Mouse (Mus musculus): ENCODE data around the gene Snd1. TPM values are rescaled to one million over a fixed set of nuclear protein-coding genes. Genes with fewer than 3 reads are reported as not detected.

The Snd1 gene
- total RNA-seq, 1 experiment: 343 TPM

GRCm38 (mm10) chr6:28687776-28688175 is 212.8 kb downstream of the Snd1 start:
- Histone ChIP-seq H3K9ac (ENCODE audit: insufficient read depth, low read depth, low read length, poor library complexity, severe bottlenecking) (no peak overlapping the region), H3K4me3 (ENCODE audit: insufficient read depth in 1 of 2, low read depth in 1 of 2, low read length in 2 of 2, poor library complexity in 1 of 2, severe bottlenecking in 1 of 2) (no peak overlapping the region), H3K36me3 (ENCODE audit: control insufficient read depth, insufficient read depth, low read length, poor library complexity, severe bottlenecking) (no peaks in the 10 kb centered on the region), H3K4me1 (ENCODE audit: control insufficient read depth in 2 of 2, insufficient read depth in 2 of 2, low read length in 2 of 2, poor library complexity in 1 of 2) (no peaks in the 10 kb centered on the region), H3K9me3 (ENCODE audit: control insufficient read depth, insufficient read depth, low read depth, low read length) (no peaks in the 10 kb centered on the region), H3K27ac (ENCODE audit: insufficient read depth, low read depth, low read length, poor library complexity, severe bottlenecking) (no peak overlapping the region)
- TF ChIP-seq HCFC1 (IDR thresholded peaks at IDR 0.05; ENCODE audit: borderline replicate concordance, insufficient read depth, low read length) (no peak), ZNF384 (IDR thresholded peaks at IDR 0.05; ENCODE audit: low read depth, low read length) (no peak), ZC3H11A (IDR thresholded peaks at IDR 0.05; ENCODE audit: borderline replicate concordance, low read depth, low read length) (no peak), CHD2 (IDR thresholded peaks at IDR 0.05; ENCODE audit: low read depth, low read length) (no peak), MAFK (IDR thresholded peaks at IDR 0.05; ENCODE audit: insufficient read depth, low read depth, low read length) (no peak)
- in situ Hi-C loops (cut with MboI; ENCODE audit: low sequenced_read_pairs in 2 of 2, unreplicated experiment in 2 of 2): no loop called here
- no peak for DNase-seq (ENCODE audit: low read depth, low spot score)

- Histone ChIP-seq H3K4me1 (ENCODE audit: control insufficient read depth in 2 of 2, insufficient read depth in 2 of 2, low read length in 2 of 2, poor library complexity in 1 of 2) (0 out of 4 replicates have a peak, but pooled peaks cover 0 to 1% of the 10 kb centered on the region in 2 experiments), H3K36me3 (ENCODE audit: control insufficient read depth, insufficient read depth, low read length, poor library complexity, severe bottlenecking) (0 out of 2 replicates have a peak, but pooled peaks cover 1% of the 10 kb centered on the region), H3K9ac (ENCODE audit: insufficient read depth, low read depth, low read length, poor library complexity, severe bottlenecking) (no peak overlapping the region), H3K9me3 (ENCODE audit: control insufficient read depth, insufficient read depth, low read depth, low read length) (no peaks in the 10 kb centered on the region), H3K27ac (ENCODE audit: insufficient read depth, low read depth, low read length, poor library complexity, severe bottlenecking) (no peak overlapping the region), H3K4me3 (ENCODE audit: insufficient read depth in 1 of 2, low read depth in 1 of 2, low read length in 2 of 2, poor library complexity in 1 of 2, severe bottlenecking in 1 of 2) (no peak overlapping the region)
- TF ChIP-seq ZC3H11A (IDR thresholded peaks at IDR 0.05; ENCODE audit: borderline replicate concordance, low read depth, low read length) (no peak), ZNF384 (IDR thresholded peaks at IDR 0.05; ENCODE audit: low read depth, low read length) (no peak), CHD2 (IDR thresholded peaks at IDR 0.05; ENCODE audit: low read depth, low read length) (no peak), MAFK (IDR thresholded peaks at IDR 0.05; ENCODE audit: insufficient read depth, low read depth, low read length) (no peak), HCFC1 (IDR thresholded peaks at IDR 0.05; ENCODE audit: borderline replicate concordance, insufficient read depth, low read length) (no peak)
- DNase-seq (ENCODE audit: low read depth, low spot score): no peak
- in situ Hi-C loops (cut with MboI; ENCODE audit: low sequenced_read_pairs in 2 of 2, unreplicated experiment in 2 of 2): no loop called here
Measured at GRCm38 (mm10) chr6:28692659-28693058, 217.7 kb downstream of the Snd1 start.

- in situ Hi-C loops (cut with MboI; ENCODE audit: low sequenced_read_pairs in 2 of 2, unreplicated experiment in 2 of 2): no loop called here
- TF ChIP-seq MAFK (IDR thresholded peaks at IDR 0.05; ENCODE audit: insufficient read depth, low read depth, low read length): no peak
- no peak for TF ChIP-seq ZNF384 (IDR thresholded peaks at IDR 0.05; ENCODE audit: low read depth, low read length)
- TF ChIP-seq CHD2 (IDR thresholded peaks at IDR 0.05; ENCODE audit: low read depth, low read length): no peak
- no peak for TF ChIP-seq ZC3H11A (IDR thresholded peaks at IDR 0.05; ENCODE audit: borderline replicate concordance, low read depth, low read length)
- TF ChIP-seq HCFC1 (IDR thresholded peaks at IDR 0.05; ENCODE audit: borderline replicate concordance, insufficient read depth, low read length): no peak
Measured at GRCm38 (mm10) chr6:28697214-28697613, 222.3 kb downstream of the Snd1 start.

GRCm38 (mm10) chr6:28704612-28705011 is 229.7 kb downstream of the Snd1 start:
- TF ChIP-seq HCFC1 (IDR thresholded peaks at IDR 0.05; ENCODE audit: borderline replicate concordance, insufficient read depth, low read length) (no peak), ZC3H11A (IDR thresholded peaks at IDR 0.05; ENCODE audit: borderline replicate concordance, low read depth, low read length) (no peak), MAFK (IDR thresholded peaks at IDR 0.05; ENCODE audit: insufficient read depth, low read depth, low read length) (no peak), CHD2 (IDR thresholded peaks at IDR 0.05; ENCODE audit: low read depth, low read length) (no peak), ZNF384 (IDR thresholded peaks at IDR 0.05; ENCODE audit: low read depth, low read length) (no peak)
- H3K9ac ChIP-seq (ENCODE audit: insufficient read depth, low read depth, low read length, poor library complexity, severe bottlenecking): no peak overlapping the region
- no peak for DNase-seq (ENCODE audit: low read depth, low spot score)
- H3K9me3 ChIP-seq (ENCODE audit: control insufficient read depth, insufficient read depth, low read depth, low read length): no peaks in the 10 kb centered on the region
- no peak overlapping the region for H3K4me3 ChIP-seq (ENCODE audit: insufficient read depth in 1 of 2, low read depth in 1 of 2, low read length in 2 of 2, poor library complexity in 1 of 2, severe bottlenecking in 1 of 2)
- H3K4me1 ChIP-seq (ENCODE audit: control insufficient read depth in 2 of 2, insufficient read depth in 2 of 2, low read length in 2 of 2, poor library complexity in 1 of 2): no peaks in the 10 kb centered on the region
- in situ Hi-C loops (cut with MboI; ENCODE audit: low sequenced_read_pairs in 2 of 2, unreplicated experiment in 2 of 2): no loop called here
- no peak overlapping the region for H3K27ac ChIP-seq (ENCODE audit: insufficient read depth, low read depth, low read length, poor library complexity, severe bottlenecking)
- peaks cover 9% of the 10 kb centered on the region for H3K36me3 ChIP-seq (ENCODE audit: control insufficient read depth, insufficient read depth, low read length, poor library complexity, severe bottlenecking)

More at GRCm38 (mm10) chr6:28697214-28697613, 222.3 kb downstream of the Snd1 start:
- 0 out of 4 replicates have a peak, but pooled peaks cover 0 to 1% of the 10 kb centered on the region in 2 experiments for H3K4me1 ChIP-seq (ENCODE audit: control insufficient read depth in 2 of 2, insufficient read depth in 2 of 2, low read length in 2 of 2, poor library complexity in 1 of 2)
- no peak overlapping the region for H3K27ac ChIP-seq (ENCODE audit: insufficient read depth, low read depth, low read length, poor library complexity, severe bottlenecking)
- 0 out of 2 replicates have a peak, but pooled peaks cover 1% of the 10 kb centered on the region for H3K36me3 ChIP-seq (ENCODE audit: control insufficient read depth, insufficient read depth, low read length, poor library complexity, severe bottlenecking)
- no peak overlapping the region for H3K4me3 ChIP-seq (ENCODE audit: insufficient read depth in 1 of 2, low read depth in 1 of 2, low read length in 2 of 2, poor library complexity in 1 of 2, severe bottlenecking in 1 of 2)
- DNase-seq (ENCODE audit: low read depth, low spot score): no peak
- H3K9me3 ChIP-seq (ENCODE audit: control insufficient read depth, insufficient read depth, low read depth, low read length): no peaks in the 10 kb centered on the region
- no peak overlapping the region for H3K9ac ChIP-seq (ENCODE audit: insufficient read depth, low read depth, low read length, poor library complexity, severe bottlenecking)
